Mouse (Mus musculus): ENCODE measurements around the gene Susd5.
"Not testable (repeated sequence)": the region's sequence is repeated elsewhere in the genome, so short reads cannot be mapped to it uniquely, and the experiment has no call there.

The Susd5 gene

DNA sequence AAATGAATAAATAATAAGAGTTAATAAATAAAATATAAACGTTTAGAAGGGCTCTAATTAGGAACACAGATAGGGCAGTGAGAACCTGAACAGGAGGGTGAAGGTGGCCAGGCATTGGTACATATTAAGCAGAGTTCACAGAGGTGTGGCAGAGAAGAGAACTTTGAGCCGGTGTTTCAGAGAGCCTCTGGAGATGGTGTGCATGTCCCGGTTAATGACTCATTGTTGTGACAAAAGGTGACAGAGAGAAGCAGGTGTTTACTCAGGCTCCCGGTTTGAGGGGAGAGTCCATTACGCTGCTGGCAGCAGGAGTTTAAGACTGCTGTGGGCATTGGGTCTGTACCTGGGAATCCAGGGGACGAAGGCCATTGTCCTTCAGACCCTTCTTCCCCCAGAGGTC, 12.4 kb downstream of the Susd5 start:
- in situ Hi-C loops (cut with MseI, MboI) = no loop called here

DNA sequence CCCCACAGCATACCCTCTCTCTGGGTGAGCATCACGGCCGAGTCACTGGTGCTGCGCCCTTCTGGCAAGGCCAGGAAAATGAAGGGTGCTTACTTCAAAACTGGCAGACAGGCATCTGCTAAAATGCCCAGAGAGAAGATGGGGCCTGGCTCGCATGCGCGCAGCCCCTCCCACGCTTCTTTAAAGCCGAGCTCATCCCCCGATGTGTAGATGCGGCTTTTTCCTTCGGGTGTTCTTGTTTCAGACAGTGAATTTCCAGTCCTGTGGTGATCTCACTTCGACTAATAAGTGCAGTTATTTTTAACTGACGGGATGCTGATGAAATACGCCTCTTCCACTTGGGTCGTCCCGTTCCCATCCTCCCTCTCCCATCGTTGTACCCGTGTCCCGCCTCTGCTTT, 16.7 kb downstream of the Susd5 start:
- in situ Hi-C loops (cut with MseI, MboI) = no loop called here

- in situ Hi-C loops (cut with MseI, MboI) = no loop called here
Observed at GRCm38 (mm10) chr9:114086422-114086821, 29.5 kb downstream of the Susd5 start.

DNA sequence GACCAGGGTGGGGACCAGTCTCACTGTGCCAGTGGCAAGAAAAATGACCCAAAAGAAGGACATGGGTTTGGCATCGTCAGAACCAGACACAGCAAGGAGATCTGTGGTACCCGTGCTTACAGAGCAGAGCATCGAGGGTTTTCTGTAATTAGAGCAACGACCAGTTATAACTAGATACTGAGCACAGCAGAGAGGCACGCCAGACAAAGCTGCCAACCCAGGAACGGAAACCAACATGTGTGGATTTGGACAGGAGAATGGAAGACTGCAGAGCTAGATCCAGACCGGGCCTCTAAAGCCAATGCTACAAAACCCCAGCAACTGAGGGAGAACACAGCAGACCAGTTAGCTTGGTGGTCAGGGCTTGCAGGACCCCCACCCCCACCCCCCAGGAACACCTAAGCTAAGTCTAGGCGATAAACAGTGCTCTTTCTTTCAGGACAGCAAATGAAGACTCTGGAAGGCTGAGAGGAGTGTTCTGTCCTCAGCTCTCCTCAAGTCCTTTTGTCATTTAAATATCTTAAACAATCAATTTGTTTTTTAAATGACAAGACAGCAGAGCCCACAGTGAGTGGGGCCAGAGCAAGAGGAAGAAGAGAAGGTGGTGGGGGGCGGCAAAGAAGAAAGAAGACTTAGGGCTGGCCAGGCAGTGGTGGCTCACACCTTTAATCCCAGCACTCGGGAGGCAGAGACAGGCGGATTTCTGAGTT, 30.3 kb downstream of the Susd5 start:
- in situ Hi-C loops (cut with MseI, MboI) = no loop called here

GRCm38 (mm10) chr9:114088885-114089284, 31.9 kb downstream of the Susd5 start:
- in situ Hi-C loops (cut with MseI, MboI) = not testable (repeated sequence)

DNA sequence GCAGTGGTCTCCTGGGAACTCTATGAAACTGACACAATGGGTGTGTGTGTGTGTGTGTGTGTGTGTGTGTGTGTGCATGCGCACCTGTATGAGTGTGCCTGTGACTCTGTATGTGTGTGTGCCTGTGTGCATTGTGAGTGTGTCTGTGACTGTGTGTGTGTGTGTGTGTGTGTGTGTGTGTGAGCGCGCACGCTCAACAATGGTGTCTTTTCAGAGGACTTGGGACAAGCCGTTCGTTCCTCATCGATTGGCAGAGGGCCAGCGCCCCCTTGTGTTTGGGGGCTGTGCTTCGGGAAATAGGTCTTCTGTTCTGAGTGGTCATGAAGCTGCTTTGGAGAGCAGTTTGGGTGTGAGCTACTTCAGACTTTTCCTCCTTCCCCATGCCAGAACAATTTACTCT, 35.2 kb downstream of the Susd5 start:
- in situ Hi-C loops (cut with MseI, MboI) = loop anchor here in 1 of 2 experiments (5.0 kb wide), 1 partner anchor 280 kb away; no protein-coding TSS in a partner anchor

GRCm38 (mm10) chr9:114094854-114095253, 37.9 kb downstream of the Susd5 start:
- in situ Hi-C loops (cut with MseI, MboI) = loop anchor here in 1 of 2 experiments (5.0 kb wide), 1 partner anchor 277 kb away; no protein-coding TSS in a partner anchor

DNA sequence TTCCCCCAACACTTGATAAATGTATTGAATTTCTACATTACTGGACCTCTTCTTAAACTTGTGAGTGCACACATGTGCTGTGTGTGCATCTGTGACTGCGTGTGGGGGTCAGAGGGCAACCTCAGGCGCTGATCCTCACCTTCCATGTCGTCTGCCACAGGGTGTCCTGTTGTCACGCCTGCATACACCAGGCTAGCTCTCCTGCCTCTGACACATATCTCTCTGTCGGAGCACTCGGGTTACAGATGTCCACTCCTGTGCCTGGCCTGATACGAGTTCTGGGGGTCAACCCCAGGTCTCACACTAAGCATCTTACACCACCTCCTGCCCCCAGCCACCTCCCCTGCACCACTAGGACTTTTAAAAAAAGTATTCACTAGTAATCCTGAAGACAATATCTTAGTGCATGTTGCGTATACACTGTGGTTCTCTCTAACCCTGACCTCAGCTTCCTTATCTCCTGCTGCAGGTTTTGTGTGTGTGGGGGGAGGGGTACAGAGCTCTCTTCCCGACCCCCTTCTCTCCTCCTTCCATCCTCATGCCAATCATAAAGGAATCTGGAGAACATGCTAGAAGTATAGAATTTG, 41.9 kb downstream of the Susd5 start:
- in situ Hi-C loops (cut with MseI, MboI) = no loop called here

DNA sequence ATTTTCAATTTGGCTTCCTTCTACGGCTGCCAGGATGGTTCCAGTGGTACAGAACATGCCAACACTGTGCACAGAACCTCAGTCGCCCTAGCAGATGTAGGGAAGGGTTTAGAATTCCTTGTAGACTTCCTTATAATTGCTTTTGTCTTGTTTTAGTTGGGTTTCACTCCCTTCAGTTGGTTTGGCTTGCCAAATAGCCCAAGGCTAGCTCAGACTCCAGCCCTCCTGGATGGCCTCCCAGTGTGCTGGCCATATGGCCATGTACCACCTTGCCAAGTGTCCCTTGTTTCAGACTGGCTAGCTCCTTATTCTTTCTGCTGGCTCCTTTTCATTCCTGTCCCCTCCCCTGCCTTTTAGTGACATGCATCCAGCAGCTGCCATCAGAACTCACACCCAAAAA, 53.3 kb downstream of the Susd5 start:
- in situ Hi-C loops (cut with MseI, MboI) = loop anchor here (10.0 kb wide), 1 partner anchor 125 kb away; no protein-coding TSS in a partner anchor

GRCm38 (mm10) chr9:114111161-114111560, 54.2 kb downstream of the Susd5 start:
- in situ Hi-C loops (cut with MseI, MboI) = loop anchor here (10.0 kb wide), 1 partner anchor 126 kb away; no protein-coding TSS in a partner anchor

DNA sequence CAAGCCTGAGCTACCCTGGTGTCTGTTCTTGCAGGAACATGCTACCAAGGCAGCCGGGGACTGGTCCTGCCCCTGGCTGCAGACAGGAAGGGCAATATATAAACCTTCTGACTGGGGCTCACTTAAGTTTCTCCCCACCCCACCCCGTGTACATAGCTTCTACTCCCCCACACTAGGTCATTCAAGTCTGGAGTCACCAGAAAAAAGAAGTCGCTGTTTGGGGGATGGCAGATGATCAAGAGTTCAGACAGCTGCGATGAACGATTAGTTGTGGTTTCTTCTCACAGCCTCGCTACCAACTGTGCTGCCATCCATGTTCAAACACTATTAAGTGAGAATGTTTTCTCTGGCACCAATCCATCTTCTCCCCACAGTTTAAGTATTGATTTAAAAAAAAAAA, 55.3 kb downstream of the Susd5 start:
- in situ Hi-C loops (cut with MseI, MboI) = loop anchor here (10.0 kb wide), 1 partner anchor 127 kb away; no protein-coding TSS in a partner anchor

GRCm38 (mm10) chr9:114113911-114114623, 57.1 kb downstream of the Susd5 start:
- in situ Hi-C loops (cut with MseI, MboI) = loop anchor here (10.0 kb wide), 1 partner anchor 129 kb away; no protein-coding TSS in a partner anchor

DNA sequence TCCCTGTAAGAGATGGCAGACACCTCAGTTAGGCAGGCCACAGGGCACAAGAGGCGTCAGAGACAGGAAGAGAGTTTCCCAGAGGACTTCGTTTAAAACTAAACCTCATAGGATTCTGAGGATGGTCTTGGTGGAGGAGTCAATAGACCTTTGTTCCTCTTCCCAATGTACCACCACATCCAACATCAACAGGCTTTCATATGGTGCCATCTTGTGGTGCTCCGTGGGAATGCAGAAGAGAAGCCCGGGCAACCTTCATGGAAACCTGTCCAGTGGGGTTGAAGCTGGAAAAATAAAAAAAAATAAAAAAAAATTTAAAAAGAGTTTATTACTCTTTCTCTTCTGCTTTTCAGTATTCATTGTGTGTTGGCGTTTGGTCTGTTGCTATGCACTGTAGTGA, 59.7 kb downstream of the Susd5 start:
- in situ Hi-C loops (cut with MseI, MboI) = loop anchor here (10.0 kb wide), 1 partner anchor 132 kb away; no protein-coding TSS in a partner anchor

- in situ Hi-C loops (cut with MseI, MboI) = not testable (repeated sequence)
Observed at GRCm38 (mm10) chr9:114122862-114123261, 65.9 kb downstream of the Susd5 start.

GRCm38 (mm10) chr9:114129273-114129835, 72.4 kb downstream of the Susd5 start:
- in situ Hi-C loops (cut with MseI, MboI) = not testable (repeated sequence)
